Mouse (Mus musculus) cortical plate, adult 2 months (tissue): Measurements from ENCODE around the gene Timm17b.

Source experiments
- CTCF ChIP-seq: fragments of 200-500 bp; IDR thresholded peaks from 2 replicates; pipeline ENCODE4 v1.5.1; 2011; ENCODE audit warnings: mild to moderate bottlenecking, control low read depth, low read length; ENCODE audit not compliant: insufficient read depth; ENCODE audit errors: extremely low read depth
- POLR2A ChIP-seq: fragments of 200-500 bp; IDR thresholded peaks from 2 replicates; pipeline ENCODE4 v1.6.1; 2011; ENCODE audit warnings: mild to moderate bottlenecking, low read length, control low read depth; ENCODE audit not compliant: insufficient read depth; ENCODE audit errors: extremely low read depth

DNA sequence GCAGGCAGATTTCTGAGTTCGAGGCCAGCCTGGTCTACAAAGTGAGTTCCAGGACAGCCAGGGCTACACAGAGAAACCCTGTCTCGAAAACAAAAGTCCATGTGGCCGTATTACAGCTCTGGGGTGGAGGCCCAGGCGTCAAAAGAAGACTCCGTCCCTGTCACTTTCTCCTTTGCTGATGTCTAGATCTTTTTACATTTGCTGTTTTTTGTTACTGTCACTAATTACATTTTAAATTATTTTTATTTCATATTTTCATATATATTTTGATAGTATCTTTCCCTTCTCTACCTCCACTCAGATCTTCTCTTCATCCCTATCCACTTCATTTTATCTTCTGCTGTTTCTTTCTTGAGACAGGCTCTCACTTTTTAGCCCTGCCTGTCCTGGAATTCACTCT is 8.6 kb downstream of the Timm17b start, which contains the start of gene Gm10491:
- TF ChIP-seq CTCF: no peak
- TF ChIP-seq POLR2A: no peak
